Mouse (Mus musculus) G1E-ER4 (cell line): ENCODE data around the gene Klk6. TPM values are rescaled to one million over a fixed set of nuclear protein-coding genes. Genes with fewer than 3 reads are reported as not detected.

Experiments used
- GATA1 ChIP-seq: IDR thresholded peaks from one replicate; pipeline ENCODE4 v1.8.0; 2012; ENCODE audit warnings: low read length, inconsistent platforms
- polyA plus RNA-seq: library from polyadenylated mRNA; stranded (reverse); fragments of >175 nt; gene quantifications from 2 replicates; pipeline ENCODE4 v1.2.3, GENCODE M21; 2012

Klk6 gene
- polyA plus RNA-seq = not detected in 2 replicates

DNA sequence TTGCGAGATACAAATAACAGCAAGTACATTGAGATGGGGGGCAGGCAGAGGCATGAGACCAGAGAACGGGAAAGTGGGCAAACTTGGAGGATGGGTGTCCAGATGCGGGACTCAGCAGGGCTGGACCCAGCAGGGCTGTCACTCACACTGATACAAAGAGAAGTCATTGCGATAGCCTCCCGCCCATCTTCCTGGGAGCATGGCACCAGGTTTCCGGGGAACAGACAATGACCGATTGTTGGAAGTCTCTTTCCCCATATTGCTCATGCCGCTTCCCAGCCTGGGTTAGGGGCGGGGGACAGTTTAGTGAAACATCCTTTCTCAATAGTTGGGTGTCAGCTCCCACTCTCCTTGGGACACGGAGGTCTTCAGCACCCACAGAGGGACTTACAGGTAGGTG is at the start of gene Klk6:
Gene Klk6, plus strand, starts transcription at position 301 of the 400 bp plus-strand sequence.
- no peak for TF ChIP-seq GATA1

DNA sequence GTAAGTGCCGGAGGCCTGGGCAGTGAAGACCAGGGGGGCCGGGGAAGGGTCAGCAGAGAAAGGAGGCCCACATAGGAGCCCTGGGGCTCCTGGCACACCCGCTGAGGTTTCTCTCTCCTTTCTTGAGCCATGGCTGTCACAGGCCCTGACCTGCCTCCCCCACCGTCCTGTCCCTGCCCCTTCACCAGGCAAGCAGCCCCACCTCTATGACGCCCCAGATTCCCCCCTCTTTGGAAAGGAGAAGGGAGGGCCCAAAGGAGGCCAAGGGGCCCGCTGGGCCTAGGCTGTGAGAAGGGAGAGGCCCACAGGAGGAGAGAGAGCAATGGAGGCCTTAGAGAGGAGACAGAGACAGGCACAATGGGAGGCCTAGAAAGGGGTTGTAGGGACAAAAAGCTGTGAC is 49.5 kb upstream of the Klk6 start:
- TF ChIP-seq GATA1 = no peak

DNA sequence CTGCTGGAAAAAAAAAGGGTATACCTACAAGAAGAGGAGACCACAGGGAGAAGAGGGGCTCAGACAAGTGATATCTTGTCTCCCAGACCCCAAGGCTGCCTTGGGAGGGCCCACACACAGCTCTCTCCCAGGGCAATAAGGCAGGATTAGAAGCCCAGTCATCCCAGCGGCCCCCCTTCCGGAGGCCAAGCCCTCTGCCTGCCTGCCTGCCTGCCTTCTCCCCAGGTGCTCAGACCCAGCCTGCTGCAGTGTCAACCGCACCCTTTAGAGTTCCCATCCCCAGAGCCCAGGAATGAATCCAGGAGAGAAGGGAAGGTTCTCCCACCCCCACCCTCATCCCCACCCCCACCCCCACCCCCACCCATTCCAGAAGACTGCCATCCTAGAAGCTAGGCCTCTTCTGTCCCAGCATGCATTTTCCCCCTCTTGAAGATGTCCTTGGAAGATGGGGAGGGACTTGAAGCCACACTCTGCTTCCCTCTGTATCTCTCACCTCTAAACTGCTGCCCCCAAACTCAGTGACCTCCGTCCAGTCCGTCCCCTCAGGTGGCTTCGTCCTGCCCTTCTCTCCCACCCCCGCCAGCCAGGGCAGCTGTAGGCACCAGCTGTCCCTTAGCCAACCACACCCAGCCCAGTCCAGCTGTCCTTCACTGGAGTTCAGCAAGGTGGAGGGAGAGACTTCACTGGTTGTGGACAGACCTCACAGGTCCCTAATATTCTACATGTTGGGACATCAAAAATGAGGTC is 48.8 kb upstream of the Klk6 start:
- no peak for TF ChIP-seq GATA1

- no peak for TF ChIP-seq GATA1
Observed at GRCm38 (mm10) chr7:43776506-43776905, 47.8 kb upstream of the Klk6 start.

- TF ChIP-seq GATA1 = no peak
Observed at GRCm38 (mm10) chr7:43777423-43777822, 46.9 kb upstream of the Klk6 start.

DNA sequence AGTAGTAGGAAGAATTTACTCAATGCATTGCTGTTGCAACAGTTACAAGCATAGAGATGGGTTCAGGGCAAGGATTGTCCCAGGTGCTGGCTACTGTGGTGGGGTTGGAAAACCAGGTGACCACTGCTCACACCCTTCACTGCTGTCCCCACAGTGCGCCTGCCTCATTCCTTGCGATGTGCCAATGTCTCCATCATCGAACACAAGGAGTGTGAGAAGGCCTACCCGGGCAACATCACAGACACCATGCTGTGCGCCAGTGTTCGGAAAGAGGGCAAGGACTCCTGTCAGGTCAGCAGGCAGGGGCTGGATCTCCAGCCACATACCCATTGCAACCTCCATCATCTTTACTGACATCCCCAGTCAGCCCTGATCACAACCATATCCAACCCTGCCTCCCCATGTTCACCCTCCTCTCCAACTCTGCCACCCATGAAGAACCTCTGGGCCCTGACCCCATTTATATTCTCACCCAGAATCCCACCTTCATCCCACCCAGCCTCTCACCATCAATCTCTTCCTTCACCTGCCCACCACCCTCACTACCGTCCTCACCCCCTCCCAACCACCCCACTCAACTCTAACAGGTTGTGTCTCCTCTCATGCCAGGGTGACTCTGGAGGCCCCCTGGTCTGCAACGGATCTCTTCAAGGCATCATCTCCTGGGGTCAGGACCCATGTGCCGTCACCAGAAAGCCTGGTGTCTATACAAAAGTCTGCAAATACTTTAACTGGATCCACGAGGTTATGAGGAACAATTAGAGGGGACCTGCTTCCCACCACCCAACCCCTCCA is 45.9 kb upstream of the Klk6 start:
- no peak for TF ChIP-seq GATA1

- no peak for TF ChIP-seq GATA1
Observed at GRCm38 (mm10) chr7:43780241-43780640, 44.1 kb upstream of the Klk6 start.

DNA sequence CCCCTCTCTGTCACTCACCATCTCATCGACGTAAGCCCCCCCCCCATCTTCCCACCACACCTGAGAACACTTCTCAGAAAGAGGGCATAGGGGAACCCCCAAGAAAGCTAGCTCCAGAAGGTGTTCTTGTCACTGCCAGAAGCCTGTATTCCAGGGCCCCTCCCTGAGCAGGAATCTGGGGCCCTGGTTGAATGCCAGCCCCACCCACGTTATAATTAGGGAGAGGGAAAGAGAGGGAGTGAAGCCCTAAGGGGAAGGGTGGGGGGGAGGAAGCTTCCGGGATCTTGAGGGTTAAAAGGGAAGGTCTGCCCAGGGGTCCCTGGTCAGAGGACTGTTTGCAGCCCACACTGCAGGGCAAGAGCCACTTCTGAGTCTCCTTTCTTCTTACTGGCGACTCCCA is 43.6 kb upstream of the Klk6 start, which contains the start of gene Klk10:
Gene Klk10, plus strand, starts transcription at position 290 of the 400 bp plus-strand sequence.
- TF ChIP-seq GATA1 = no peak

DNA sequence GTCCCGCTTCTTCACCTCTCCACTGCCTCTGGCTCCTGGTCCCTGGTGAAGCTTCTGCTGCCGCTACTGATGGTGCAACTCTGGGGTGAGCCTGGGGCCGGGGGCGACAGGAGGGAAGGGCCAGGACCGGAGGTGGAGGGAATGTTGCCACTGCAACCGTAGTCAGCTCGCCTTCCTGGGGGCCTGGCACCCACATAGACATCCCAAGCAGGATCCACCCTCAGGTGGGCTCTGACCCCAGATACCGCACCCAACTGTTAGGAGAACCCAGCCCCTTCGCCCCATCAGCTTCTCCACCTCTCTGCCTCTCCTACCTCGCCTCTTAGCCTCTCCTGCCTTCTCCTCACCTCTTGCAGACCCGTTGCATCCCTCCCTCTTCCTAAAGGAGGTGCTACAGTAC is 42.8 kb upstream of the Klk6 start:
- no peak for TF ChIP-seq GATA1

DNA sequence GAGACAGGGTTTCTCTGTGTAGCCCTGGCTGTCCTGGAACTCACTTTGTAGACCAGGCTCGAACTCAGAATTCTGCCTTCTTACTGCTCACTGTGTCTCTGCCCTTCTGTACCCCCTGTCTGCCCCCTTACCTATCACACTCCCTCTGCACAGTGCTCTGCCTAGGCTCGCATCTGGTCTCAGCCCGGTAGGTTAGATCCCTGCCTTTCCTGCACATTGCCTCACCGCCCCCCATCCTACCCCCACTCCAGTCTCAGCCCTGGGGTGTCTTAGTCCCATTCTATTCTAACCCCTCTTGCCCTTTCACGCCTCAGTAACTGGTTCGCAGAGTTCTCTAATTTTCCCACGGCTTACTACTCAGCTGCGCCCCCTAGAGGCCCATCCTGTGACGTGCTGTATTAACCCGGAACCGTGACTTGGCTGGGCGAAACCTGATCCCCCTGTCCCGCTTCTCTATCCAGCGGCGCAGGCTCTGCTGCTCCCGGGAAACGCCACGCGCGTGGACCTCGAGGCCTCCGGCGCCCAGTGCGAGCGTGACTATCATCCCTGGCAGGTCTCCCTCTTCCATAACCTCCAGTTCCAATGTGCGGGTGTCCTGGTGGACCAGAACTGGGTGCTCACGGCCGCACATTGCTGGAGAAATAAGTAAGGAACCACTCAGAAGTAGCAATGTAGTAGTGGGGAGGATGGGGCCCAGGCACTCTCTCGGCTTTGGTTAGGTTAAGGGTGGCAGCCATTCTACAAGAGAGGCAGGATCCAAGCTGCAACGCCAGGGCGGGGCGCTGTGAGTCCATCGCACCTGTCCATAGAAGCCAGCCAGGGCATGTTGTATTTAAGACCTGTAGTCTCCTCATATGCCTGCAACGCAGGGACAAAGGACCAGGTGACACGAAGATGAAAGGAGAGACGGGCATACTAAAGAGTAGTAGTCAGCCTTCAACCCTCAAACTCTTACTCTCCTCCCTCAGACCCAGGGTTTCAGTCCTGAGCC is 41.7 kb upstream of the Klk6 start:
- TF ChIP-seq GATA1 = no peak

GRCm38 (mm10) chr7:43785286-43785685 is 39.0 kb upstream of the Klk6 start:
- no peak for TF ChIP-seq GATA1

DNA sequence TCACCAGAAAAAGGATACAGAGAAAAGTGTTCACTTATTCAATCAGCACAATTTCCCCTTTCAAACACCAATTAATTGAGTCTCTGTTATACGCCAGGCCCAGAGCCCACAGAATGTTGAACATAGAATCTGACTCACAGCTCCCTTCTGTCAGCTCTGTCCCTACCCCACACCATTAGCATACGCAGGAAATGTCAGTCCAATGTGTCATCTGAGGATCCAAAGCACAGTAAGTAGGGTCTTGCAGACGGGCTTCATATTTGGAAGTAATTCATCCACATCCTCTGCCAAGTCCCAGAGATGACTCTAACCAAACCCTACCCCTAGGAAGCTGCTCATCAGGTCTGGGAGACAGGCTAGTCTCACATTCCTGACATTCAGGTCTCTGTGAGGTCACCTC is 36.2 kb upstream of the Klk6 start:
- TF ChIP-seq GATA1 = no peak

- TF ChIP-seq GATA1 = no peak
Observed at GRCm38 (mm10) chr7:43789295-43789694, 35.0 kb upstream of the Klk6 start.

GRCm38 (mm10) chr7:43791591-43791990 is 32.7 kb upstream of the Klk6 start, which contains the start of gene Klk9:
Gene Klk9, plus strand, starts transcription at chr7:43791891.
- no peak for TF ChIP-seq GATA1

- no peak for TF ChIP-seq GATA1
Observed at GRCm38 (mm10) chr7:43796355-43796754, 27.9 kb upstream of the Klk6 start.
